Mouse (Mus musculus) bone marrow, adult 2 months (tissue): Measurements from ENCODE around the gene Ntn5.

ENCODE experiments used
- CTCF ChIP-seq: fragments of 200-500 bp; IDR thresholded peaks from 2 replicates; pipeline ENCODE4 v1.5.1; 2011; ENCODE audit warnings: low read length, control low read depth; ENCODE audit not compliant: control insufficient read depth, insufficient read depth
- POLR2A ChIP-seq: fragments of 200-500 bp; IDR thresholded peaks from 2 replicates; pipeline ENCODE4 v1.6.1; 2011; ENCODE audit warnings: low read depth, mild to moderate bottlenecking, control low read depth, low read length, borderline replicate concordance; ENCODE audit not compliant: control insufficient read depth

GRCm38 (mm10) chr7:45686841-45687240 is 3.0 kb downstream of the Ntn5 start:
- TF ChIP-seq CTCF, result no peak
- TF ChIP-seq POLR2A, result no peak
